Mouse (Mus musculus) c-Kit-positive CD71-positive TER-119-negative erythroid progenitor cells, embryonic 14.5 days (primary cell): ENCODE measurements at regions not wholly inside any gene's neighbourhood (a gene's known extent, or its start where the extent isn't known, plus 50 kb on each side); places are given as distances from the start of the nearest gene placed in this dataset.
"Not testable (repeated sequence)": the region's sequence is repeated elsewhere in the genome, so short reads cannot be mapped to it uniquely, and the experiment has no call there.

Source experiments
- DNase-seq: peaks from one replicate; pipeline ENCODE4 v3.0.0-alpha.2; 2013; ENCODE audit warnings: low read depth

DNA sequence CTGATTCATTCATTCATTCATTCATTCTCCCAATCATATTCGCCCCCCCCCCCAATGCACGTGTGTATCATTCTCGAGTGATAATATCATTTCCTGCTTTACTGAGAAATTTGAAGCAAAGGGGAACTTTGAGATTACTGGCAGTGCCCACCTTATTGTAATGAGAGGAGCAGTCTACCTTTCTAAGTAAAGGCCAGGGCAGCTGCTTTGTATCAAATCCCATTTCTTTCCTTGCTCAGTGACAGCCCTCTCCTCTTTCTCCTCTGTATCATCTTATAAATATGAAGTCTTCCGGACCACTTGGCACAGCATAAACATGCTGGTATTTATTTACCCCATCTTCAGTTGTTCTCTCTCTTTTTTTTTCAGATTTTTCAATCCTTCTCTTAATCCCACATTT, 139.1 kb upstream of the Tacstd2 start:
- not testable (repeated sequence) for DNase-seq

- DNase-seq: not testable (repeated sequence)
Measured at GRCm38 (mm10) chr6:67673316-67673715, 137.7 kb upstream of the Tacstd2 start.

DNA sequence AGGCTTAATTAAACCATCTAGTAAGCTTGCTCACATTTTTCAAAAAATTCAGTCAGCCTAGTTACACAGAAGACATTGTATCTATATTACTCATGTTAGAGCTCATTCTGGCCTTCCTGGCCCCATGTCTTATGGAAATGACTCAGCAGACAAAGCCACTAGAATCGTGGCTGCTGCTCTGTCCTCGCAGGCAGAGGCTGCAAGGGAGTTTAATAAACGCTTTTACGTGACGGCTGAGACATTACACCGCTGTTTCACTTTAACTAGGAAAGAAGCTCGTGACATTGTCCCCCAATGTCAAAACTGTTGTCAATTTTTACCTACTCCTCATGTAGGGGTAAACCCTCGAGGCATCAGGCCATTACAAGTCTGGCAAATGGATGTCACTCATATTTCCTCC, 132.5 kb upstream of the Tacstd2 start:
- DNase-seq: not testable (repeated sequence)

DNA sequence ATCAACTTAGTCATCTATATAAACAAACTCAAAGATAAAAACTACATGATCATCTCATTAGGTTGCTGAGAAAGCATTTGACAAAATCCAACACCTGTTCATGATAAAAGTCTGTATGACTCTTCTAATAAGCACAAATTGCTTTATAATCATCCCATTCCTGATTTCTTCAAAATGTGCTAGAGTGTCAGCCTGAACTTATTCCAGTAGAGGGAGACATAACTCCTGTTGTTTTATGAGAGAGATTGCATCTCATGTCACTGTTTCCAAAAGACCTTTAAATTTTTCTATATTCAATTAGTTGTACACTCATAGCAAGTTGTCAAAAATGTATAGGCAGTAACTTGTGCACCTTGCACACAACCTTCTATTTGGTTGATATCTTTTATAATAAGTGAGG, 96.0 kb upstream of the Tacstd2 start:
- DNase-seq: no peak

GRCm38 (mm10) chr6:67610402-67610801, 74.8 kb upstream of the Tacstd2 start:
- DNase-seq: no peak

DNA sequence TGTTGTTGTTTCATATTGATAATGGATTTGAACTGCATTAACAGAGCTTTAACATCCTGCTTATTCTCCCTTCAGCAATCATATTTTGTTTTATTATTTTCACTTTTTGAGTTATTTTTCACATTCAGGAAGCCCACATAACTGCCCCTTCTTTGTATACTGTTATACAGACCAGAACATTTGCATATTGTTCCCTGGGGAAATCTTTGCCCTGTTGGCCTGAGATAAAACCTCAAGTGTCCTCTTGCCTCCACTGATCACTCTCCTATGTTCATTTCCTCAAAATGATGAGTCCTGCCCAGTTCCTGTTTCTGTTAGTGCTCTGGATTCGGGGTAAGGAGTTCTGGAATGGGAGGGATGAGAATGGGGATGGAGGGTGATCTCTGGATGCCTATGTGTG, 73.9 kb upstream of the Tacstd2 start:
- not testable (repeated sequence) for DNase-seq
